Mouse (Mus musculus): ENCODE results near the gene B3gnt4. TPM values are rescaled to one million over a fixed set of nuclear protein-coding genes. Genes with fewer than 3 reads are reported as not detected.

Gene B3gnt4
- total RNA-seq, 2 experiments from 2014 or later, result not detected

DNA sequence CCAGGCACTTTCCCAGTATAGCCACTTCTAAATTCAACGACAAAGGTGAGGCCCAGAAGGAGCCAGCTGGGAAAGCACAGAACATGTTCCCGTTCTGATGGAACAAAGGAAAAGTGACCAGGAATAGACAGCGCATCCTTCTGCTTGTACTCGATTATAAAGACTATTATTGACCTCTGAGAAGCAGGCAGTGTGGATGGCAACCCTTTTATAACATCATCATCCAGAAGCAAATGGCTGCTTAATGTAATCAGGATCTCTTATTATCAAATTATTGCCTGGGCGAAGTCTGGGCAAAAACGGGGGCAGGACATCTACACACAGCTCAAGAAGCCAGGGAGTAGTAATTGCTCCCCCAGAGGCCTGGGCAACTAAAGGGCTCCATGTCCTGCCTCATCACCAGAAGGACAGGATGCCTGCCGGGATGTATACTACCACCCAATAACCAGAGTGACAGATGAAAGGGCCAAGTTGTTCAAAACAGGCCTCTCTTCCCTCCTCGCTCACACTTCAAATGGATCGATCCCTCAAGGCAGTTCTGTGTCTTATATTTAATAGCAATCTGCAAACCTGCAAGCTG is 15.7 kb downstream of the B3gnt4 start:
- DNase-seq, result peak; percentile 2

DNA sequence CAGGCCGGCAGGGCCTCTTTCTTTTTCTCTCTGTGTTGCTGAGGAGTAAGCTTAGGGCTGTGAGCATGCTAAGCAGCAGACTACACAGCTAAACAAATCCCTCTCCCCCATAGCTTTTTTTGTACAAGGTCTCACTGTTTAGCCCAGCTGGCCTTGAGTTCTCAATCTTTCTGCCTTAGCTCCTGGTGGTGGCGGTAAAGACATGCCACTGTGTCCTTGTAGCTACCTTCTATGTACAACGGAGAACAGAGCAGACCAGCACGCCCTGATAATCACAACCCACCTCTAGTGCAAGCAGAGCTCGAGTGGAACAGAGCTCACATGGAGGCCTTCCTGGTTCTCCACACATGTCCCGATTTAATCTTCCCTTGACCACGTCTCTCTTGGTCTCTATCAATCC is 18.4 kb downstream of the B3gnt4 start:
- peak; percentile 3 for DNase-seq

DNA sequence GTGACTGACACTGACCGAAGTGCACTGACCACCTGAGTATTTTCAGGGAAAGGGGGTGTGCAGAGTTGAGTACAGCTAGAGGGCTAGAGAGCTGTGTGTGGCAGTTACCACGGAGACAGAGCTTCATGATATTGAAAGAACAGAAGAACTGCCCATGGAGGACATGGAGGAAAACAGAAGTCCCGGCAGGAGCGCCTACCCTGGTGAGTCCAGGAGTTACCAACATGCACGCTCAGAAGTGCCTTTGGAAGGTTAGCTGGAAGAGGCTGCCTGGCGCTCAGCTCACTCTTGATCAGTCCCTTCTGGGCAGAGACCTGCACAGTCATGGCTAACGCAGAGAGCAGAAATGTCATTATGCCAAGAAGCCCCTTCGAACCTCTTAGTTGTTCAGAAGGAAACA is 19.8 kb downstream of the B3gnt4 start:
- DNase-seq, result peak; percentile 3

DNA sequence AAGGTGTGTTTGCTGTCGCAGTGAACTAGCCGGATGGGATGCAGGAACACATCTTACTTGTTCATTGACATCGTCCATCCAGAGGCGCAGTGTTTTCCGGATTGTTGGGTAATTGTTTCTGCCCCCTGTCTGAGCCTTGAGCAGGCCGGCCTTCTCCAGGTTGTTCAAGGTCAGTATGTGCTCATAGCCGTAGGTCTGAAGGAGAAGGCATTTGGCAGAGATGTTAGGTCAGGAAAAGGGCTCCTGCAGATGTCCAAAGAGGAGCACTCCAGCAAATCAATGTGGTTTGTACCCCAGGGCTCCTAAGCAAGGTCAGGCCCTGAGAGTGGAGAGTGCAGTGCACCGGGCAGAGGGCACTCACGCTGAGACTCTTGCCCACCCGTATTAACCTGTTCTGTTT is 23.5 kb downstream of the B3gnt4 start:
- DNase-seq, result peak; percentile 3

DNA sequence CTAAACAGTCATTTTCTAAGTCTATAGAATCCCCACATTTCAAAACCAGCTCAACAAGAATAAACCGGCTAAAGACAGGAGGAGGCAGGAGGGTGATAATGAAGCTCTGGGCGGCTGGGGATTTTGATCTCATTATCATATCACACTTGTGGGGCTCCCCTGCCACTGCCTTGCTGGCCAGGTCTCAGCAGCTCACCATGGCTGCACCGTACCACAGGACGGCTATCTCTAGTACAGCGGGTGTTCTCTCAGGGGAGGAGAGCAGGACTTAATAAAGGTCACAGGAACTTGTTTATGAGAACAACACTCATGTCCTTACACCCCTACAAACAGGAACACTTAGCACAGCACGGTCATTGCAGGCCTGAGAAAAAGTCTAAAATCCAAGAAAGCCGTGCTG is 45.4 kb downstream of the B3gnt4 start:
- DNase-seq, result no peak

DNA sequence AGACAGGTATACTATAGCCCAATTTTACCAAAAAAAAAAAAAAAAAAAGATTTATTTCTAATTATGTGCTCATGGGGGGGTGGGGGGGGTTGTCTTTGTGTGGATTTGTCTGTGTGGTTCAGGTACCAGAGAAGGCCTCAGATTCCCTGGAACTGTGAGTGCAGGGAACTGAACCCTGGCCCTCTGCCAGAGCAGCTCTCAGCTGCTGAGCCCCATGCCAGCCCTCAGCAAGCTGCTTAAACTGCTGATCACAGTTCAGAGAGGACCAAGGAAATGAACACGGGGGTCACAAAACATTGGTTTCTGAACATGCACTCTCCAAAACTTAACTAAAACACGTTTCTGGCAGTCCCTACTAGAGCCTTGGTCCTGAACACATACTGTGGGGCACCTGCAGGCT is 46.2 kb downstream of the B3gnt4 start:
- DNase-seq, result peak; percentile 45

DNA sequence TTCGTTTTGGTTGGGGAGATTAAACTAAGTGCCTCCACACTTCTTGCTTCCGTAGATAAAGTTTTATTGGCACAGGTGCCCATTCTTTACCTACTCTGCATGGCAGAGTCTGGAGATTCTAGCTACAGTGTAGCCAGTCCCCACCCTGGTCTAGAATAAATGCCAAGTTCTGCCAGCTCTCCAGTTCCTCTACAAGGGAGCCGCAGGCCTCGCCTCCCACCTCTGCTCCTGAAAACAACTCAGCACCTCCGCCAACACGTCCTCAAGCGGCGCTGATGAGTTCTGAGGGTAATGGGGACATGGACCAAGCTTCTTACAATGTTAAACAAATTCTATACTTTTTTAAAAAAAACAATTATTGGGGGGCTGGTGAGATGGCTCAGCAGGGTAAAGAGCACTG is 49.3 kb downstream of the B3gnt4 start:
- DNase-seq, result no peak

DNA sequence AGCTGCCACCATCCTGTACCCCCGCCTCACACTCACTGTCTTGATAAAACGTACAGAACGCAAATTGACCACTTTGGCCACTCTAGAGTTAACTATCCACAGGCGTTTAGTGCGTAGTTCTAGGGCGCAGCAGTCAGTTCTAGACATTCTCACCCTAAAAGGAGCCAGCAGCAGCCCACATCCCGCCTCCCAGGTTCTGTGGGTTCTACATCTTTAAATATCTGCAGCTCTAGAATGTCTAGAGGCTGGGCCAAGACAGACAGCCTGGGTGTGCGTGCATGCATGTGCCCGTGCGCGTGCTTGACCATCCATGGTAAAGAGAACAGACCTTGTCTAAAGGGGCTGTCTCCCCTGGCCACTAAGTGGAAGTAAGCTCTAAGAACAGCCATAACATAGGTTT is 50.9 kb downstream of the B3gnt4 start:
- DNase-seq, result no peak

Small RNA genes lying within 50 kb of the gene (microRNA-seq; reads per million reads assigned to microRNA genes)
- gene Mir7647 (ENCODE audit: borderline replicate concordance in 2 of 2), result 0 to 0.26 reads per million in 2 experiments

Other genes with a start within 250 kb of the B3gnt4 start
- 1 to 10 TPM; 8.4 to 8.6 TPM for gene Bcl7a, start 166.6 kb upstream of the B3gnt4 start, total RNA-seq (2021)
- 10 to 100 TPM; 54.5 TPM for gene Mlxip, start 115.7 kb upstream of the B3gnt4 start, total RNA-seq (2021)
- gene Lrrc43, start 21.2 kb upstream of the B3gnt4 start, total RNA-seq (2021), result not detected
- gene Il31, start 21.0 kb upstream of the B3gnt4 start, total RNA-seq (2021), result not detected
- gene Diablo, start 13.7 kb downstream of the B3gnt4 start, total RNA-seq (2021), result 10 to 100 TPM; 40.6 to 43.9 TPM
- gene Gm49027, start 15.0 kb downstream of the B3gnt4 start, total RNA-seq (2021), result under 1 TPM in 1 of 2 experiments, not detected in 1; 0.83 TPM
- gene Vps33a, start 62.6 kb downstream of the B3gnt4 start, total RNA-seq (2021), result 10 to 100 TPM; 22.2 to 28.3 TPM
- gene Clip1, start 174.2 kb downstream of the B3gnt4 start, total RNA-seq (2021), result 100 to 1,000 TPM; 208 to 217 TPM
- gene Zcchc8, start 210.6 kb downstream of the B3gnt4 start, total RNA-seq (2021), result 10 to 100 TPM; 16.2 to 17.4 TPM
- gene Rsrc2, start 239.0 kb downstream of the B3gnt4 start, total RNA-seq (2021), result 10 to 100 TPM; 31.5 to 36.2 TPM
- gene Kntc1, start 239.3 kb downstream of the B3gnt4 start, total RNA-seq (2021), result under 1 TPM; 0.28 to 0.99 TPM

Data from gastrocnemius, postnatal 25 days (tissue).